Mouse (Mus musculus) liver, embryonic 14.5 days (tissue): Measurements from ENCODE around the gene Srp9.

Experiments used
- CTCF ChIP-seq: IDR thresholded peaks from 2 replicates; pipeline ENCODE4 v1.5.1; 2016; ENCODE audit warnings: antibody characterized with exemption, low read depth, control low read depth
- EP300 ChIP-seq: IDR thresholded peaks from 2 replicates; pipeline ENCODE4 v1.6.1; 2016; ENCODE audit warnings: antibody characterized with exemption, low read depth

DNA sequence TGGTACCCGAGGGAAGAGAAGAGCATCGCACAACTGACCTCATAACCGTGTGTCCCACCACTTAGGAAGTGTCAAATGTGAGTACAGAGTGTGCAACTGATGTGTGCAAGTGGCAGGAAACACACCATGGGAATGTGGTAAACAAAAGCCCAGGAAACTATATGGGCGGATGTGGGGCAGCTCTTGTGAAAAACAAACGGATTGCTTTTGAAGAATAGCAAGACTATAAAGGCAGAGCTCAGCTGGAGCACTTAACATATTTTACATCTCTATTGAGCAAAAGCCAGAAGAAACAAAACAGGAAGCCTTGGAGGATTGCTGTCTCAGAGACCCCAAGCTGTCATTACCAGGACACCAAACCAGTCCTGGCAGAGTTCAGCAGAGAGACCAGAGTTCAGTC is 38.4 kb downstream of the Srp9 start:
- no peak for TF ChIP-seq EP300
- TF ChIP-seq CTCF: no peak
